Mouse (Mus musculus) embryonic facial prominence, embryonic 11.5 days (tissue): ENCODE data around the gene Rbm47. TPM values are rescaled to one million over a fixed set of nuclear protein-coding genes. Genes with fewer than 3 reads are reported as not detected.
A peak's percentile ranks its signal among the peaks of the same experiment; 100 is the strongest.

ENCODE experiments used
- ATAC-seq: fragments of 200-750 bp; cut with Nextera tagmentation; replicated peaks from 2 replicates; pipeline ENCODE4 v1.8.0; 2017; ENCODE audit warnings: low read depth; ENCODE audit not compliant: insufficient number of reproducible peaks, low FRiP score, low TSS enrichment
- DNase-seq: peaks from one replicate; pipeline ENCODE4 v3.0.0-alpha.2; 2015; ENCODE audit warnings: low spot score
- H3K27ac ChIP-seq: fragments of 300-500 bp; sonication (generic); replicated peaks from 2 replicates; pipeline ENCODE4 v1.5.1; 2014; ENCODE audit warnings: mild to moderate bottlenecking, low read depth, low read length, control low read depth
- H3K27me3 ChIP-seq: fragments of 300-500 bp; sonication (generic); 2 replicates; pipeline ENCODE4 v1.6.1; 2014; ENCODE audit warnings: mild to moderate bottlenecking, low read length, moderate library complexity, mixed read lengths; ENCODE audit not compliant: control insufficient read depth, insufficient read depth
- H3K36me3 ChIP-seq: fragments of 300-500 bp; sonication (generic); replicated peaks from 2 replicates; pipeline ENCODE4 v1.6.1; 2014; ENCODE audit warnings: low read depth, mild to moderate bottlenecking, low read length, moderate library complexity, mixed read lengths; ENCODE audit not compliant: control insufficient read depth, insufficient read depth
- H3K4me1 ChIP-seq: fragments of 300-500 bp; sonication (generic); 2 replicates; pipeline ENCODE4 v1.6.1; 2014; ENCODE audit warnings: low read length, mixed read lengths; ENCODE audit not compliant: control insufficient read depth, insufficient read depth
- H3K4me2 ChIP-seq: fragments of 300-500 bp; sonication (generic); 2 replicates; pipeline ENCODE4 v1.6.1; 2014; ENCODE audit warnings: low read depth, mild to moderate bottlenecking, control low read depth, low read length, moderate library complexity
- H3K4me3 ChIP-seq: fragments of 300-500 bp; sonication (generic); 2 replicates; pipeline ENCODE4 v1.5.1; 2014; ENCODE audit warnings: low read depth, low read length, control low read depth
- H3K9ac ChIP-seq: fragments of 300-500 bp; sonication (generic); replicated peaks from 2 replicates; pipeline ENCODE4 v1.6.1; 2014; ENCODE audit warnings: mild to moderate bottlenecking, control low read depth, low read length
- H3K9me3 ChIP-seq: fragments of 300-500 bp; sonication (generic); replicated peaks from 2 replicates; pipeline ENCODE4 v1.6.1; 2016; ENCODE audit warnings: mild to moderate bottlenecking, low read length, inconsistent platforms, mixed read lengths; ENCODE audit not compliant: control insufficient read depth
- WGBS: fragments of 180-500 bp; shearing (Covaris S2); extraction: QIAGEN DNeasy Blood & Tissue Kit; methylation state at CpG from one replicate; pipeline ENCODE4 v1.1.7; 2014; 5-methylcytosine and 5-hydroxymethylcytosine counted together
- polyA plus RNA-seq: library from polyadenylated mRNA; unstranded; fragments of >200 nt; fragmentation: Nextera tagmentation; extraction: Ambion mirVana; gene quantifications from 2 replicates; pipeline ENCODE4 v1.2.1, GENCODE M21; 2014

Gene Rbm47
- polyA plus RNA-seq, 1 experiment from 2014 or later = 2.9 TPM

DNA sequence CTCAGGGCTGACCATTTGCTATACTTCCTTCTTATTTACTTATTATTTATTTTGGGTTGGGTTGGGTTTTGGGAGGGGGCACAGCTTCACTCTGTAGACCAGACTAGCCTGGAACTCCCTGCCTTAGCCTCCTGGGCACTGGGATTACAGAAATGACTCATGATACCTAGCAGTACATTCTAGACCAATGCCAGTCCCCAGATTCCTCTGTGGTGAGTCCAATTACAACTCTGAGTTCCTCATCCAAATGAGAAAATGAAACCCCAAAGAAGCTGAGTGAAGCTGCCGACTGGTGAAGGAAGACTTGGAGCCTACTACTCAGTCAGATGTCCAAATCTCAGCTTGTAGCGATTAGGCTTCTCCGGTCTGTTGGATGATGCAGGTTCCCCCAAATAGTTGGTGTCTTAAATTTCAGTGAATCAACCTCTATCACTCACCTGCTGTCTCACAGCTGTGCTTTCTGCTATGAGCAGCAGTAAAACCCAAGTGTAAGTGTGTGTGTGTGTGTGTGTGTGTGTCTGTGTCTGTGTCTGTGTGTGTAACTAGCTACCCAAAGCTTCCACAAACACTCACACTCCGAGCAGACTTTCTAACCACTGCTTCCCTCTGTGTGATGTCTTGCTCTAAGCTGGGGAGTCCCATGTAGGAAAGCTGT is 84.5 kb downstream of the Rbm47 start:
- H3K4me3 ChIP-seq = no peak overlapping the region
- no peak overlapping the region for H3K4me2 ChIP-seq
- H3K9me3 ChIP-seq = no peaks in the 10 kb centered on the region
- H3K27me3 ChIP-seq = no peaks in the 10 kb centered on the region
- ATAC-seq (no peak), DNase-seq (no peak)
- no peak overlapping the region for H3K27ac ChIP-seq
- H3K36me3 ChIP-seq = no peaks in the 10 kb centered on the region
- H3K9ac ChIP-seq = no peak overlapping the region
- 81% methylated on average over 4 of the region's 4 CpGs for WGBS
- H3K4me1 ChIP-seq = no peaks in the 10 kb centered on the region

DNA sequence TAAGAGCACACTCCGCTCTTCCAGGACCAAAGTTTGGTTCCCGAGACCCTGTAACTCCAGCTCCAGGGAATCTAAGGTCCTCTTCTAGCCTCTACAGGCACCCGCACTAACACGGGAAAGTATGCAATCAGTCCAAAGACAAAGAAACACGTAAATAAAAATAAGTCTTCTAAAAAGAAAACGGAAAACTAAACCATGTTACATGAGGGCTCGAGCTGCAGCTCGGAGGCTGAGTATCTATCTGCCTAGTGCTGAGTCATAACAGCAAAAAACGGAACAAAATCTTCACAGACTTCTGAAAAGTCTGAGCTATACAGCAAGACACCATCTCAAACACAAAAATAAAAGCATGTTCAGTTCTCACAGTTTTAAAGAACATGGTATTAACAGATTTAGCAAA is 86.0 kb downstream of the Rbm47 start:
- Histone ChIP-seq H3K9me3 (no peaks in the 10 kb centered on the region), H3K4me3 (no peak overlapping the region), H3K36me3 (no peaks in the 10 kb centered on the region), H3K4me2 (no peak overlapping the region), H3K27me3 (no peaks in the 10 kb centered on the region), H3K27ac (no peak overlapping the region), H3K4me1 (no peaks in the 10 kb centered on the region), H3K9ac (no peak overlapping the region)
- WGBS = 90% methylated on average over 9 of the region's 9 CpGs
- no peak for ATAC-seq
- no peak for DNase-seq

DNA sequence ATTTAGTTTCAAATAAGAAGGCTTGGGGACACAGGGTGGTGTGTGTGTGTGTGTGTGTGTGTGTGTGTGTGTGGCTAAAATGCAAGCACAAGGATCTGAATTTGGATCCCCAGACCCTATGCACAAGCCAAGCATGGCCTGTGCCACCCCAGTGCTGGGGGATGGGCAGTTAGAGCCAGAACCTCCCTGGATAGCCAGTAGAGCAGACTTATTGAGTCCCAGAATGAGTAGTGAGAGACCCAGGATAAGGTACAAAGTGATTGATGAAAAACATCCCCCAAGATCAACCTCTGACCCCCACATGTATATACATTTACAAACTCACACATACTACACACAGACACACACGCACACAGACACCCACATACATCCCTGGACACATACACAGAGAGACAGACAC is 86.6 kb downstream of the Rbm47 start:
- H3K4me3 ChIP-seq = no peak overlapping the region
- DNase-seq (no peak), ATAC-seq (no peak)
- H3K4me2 ChIP-seq = no peak overlapping the region
- no peaks in the 10 kb centered on the region for H3K4me1 ChIP-seq
- H3K9me3 ChIP-seq = no peaks in the 10 kb centered on the region
- no peaks in the 10 kb centered on the region for H3K36me3 ChIP-seq
- H3K9ac ChIP-seq = no peak overlapping the region
- H3K27me3 ChIP-seq = no peaks in the 10 kb centered on the region
- H3K27ac ChIP-seq = no peak overlapping the region
- 90% methylated on average over 1 of the region's 1 CpGs for WGBS

DNA sequence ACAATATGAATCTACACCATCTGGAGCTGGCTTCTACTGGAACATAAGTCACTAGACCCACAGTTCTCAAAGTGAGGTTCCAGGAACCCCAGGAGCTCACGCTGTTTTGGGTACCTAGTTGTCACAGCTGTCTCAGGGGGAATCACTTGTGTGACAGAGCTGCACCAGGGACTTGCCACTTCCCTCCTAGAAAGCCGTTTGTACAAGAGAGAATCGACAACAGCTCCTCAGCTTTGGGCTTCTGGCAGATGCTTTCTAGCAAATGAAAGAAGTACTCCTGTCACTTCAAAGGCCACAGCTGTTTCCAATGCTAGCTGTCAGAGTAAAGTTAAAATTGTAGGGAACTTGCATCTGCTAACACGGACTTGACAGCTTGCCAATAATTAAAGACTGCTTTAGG is 87.4 kb downstream of the Rbm47 start:
- no peaks in the 10 kb centered on the region for H3K36me3 ChIP-seq
- no peak for ATAC-seq

DNA sequence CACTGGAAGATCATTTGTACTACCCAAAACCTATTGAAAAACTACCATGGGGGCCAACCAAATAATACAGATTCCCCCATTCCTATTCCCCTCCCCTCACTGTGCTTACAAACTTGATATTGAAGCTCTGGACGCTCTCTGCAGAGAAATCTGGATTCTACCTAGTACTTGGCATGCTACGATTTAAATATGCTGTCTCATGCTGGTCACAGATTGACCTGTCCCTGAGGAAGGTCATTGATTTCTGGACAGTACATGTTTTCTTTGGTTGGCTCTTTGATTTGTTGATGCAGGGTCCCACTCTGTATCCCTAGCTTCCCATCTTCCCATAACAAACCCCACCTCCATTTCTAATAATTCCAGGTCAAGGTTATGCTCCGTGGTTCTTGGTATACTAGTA is 88.4 kb downstream of the Rbm47 start:
- no peaks in the 10 kb centered on the region for H3K27me3 ChIP-seq
- H3K4me2 ChIP-seq = no peak overlapping the region
- no peak overlapping the region for H3K27ac ChIP-seq
- no peaks in the 10 kb centered on the region for H3K4me1 ChIP-seq
- ATAC-seq (no peak), DNase-seq (no peak)
- H3K4me3 ChIP-seq = no peak overlapping the region
- no peak overlapping the region for H3K9ac ChIP-seq
- H3K36me3 ChIP-seq = no peaks in the 10 kb centered on the region
- WGBS = 90% methylated on average over 3 of the region's 3 CpGs
- H3K9me3 ChIP-seq = no peaks in the 10 kb centered on the region

More for the DNA sequence above, 87.4 kb downstream of the Rbm47 start:
- H3K4me3 ChIP-seq = no peak overlapping the region
- H3K4me1 ChIP-seq = no peaks in the 10 kb centered on the region
- H3K27me3 ChIP-seq = no peaks in the 10 kb centered on the region
- H3K4me2 ChIP-seq = no peak overlapping the region
- no peak overlapping the region for H3K9ac ChIP-seq
- 40% methylated on average over 4 of the region's 4 CpGs for WGBS
- no peaks in the 10 kb centered on the region for H3K9me3 ChIP-seq
- no peak overlapping the region for H3K27ac ChIP-seq
- peak; percentile 58 for DNase-seq

DNA sequence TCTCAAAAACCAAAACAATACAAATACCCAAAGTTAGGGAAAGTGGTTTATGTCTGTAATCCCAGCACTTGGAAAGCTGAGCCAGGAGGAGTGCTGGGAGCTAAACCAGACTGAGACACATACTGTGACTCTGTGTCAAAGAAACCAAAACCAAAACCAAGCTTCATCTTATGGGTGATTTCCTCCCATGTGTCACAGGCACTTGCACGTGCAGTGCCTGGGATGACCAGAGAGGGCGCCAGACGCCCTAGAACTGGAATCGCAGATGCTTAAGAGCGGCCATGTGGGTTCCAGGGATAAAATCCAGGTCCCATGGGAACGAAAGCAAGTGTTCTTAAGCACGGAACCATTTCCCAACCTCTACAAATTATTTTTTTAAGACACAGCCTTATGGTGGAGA is 89.6 kb downstream of the Rbm47 start:
- no peak overlapping the region for H3K4me3 ChIP-seq
- no peaks in the 10 kb centered on the region for H3K4me1 ChIP-seq
- no peak overlapping the region for H3K27ac ChIP-seq
- H3K4me2 ChIP-seq = no peak overlapping the region
- no peak overlapping the region for H3K9ac ChIP-seq
- DNase-seq (peak; percentile 66), ATAC-seq (no peak)
- WGBS = 35% methylated on average over 7 of the region's 7 CpGs
- H3K9me3 ChIP-seq = no peaks in the 10 kb centered on the region
- H3K36me3 ChIP-seq = no peaks in the 10 kb centered on the region
- H3K27me3 ChIP-seq = no peaks in the 10 kb centered on the region

DNA sequence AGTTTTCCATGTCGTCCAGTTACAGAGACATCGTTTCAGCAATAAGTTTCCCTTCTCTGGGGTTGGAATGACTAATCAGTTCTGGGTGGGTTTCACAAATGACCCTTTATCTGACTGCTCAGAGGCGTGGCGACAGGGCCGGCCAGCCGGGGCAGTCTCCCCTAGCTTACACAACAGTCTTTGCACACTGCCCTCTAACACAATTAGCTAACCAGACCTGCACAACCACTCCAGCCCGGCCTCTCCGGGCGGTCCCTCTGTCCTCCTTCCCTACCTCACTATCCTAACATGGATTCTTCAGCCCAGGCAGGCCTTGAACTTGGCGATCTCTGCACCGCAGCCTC is 90.7 kb downstream of the Rbm47 start:
- no peaks in the 10 kb centered on the region for H3K9me3 ChIP-seq
- no peaks in the 10 kb centered on the region for H3K27me3 ChIP-seq
- no peak overlapping the region for H3K9ac ChIP-seq
- no peak overlapping the region for H3K27ac ChIP-seq
- ATAC-seq (0 out of 2 replicates have a peak, but pooled peaks have one; percentile 3), DNase-seq (no peak)
- no peaks in the 10 kb centered on the region for H3K4me1 ChIP-seq
- no peak overlapping the region for H3K4me2 ChIP-seq
- H3K36me3 ChIP-seq = no peaks in the 10 kb centered on the region
- H3K4me3 ChIP-seq = no peak overlapping the region
- 41% methylated on average over 11 of the region's 11 CpGs for WGBS

DNA sequence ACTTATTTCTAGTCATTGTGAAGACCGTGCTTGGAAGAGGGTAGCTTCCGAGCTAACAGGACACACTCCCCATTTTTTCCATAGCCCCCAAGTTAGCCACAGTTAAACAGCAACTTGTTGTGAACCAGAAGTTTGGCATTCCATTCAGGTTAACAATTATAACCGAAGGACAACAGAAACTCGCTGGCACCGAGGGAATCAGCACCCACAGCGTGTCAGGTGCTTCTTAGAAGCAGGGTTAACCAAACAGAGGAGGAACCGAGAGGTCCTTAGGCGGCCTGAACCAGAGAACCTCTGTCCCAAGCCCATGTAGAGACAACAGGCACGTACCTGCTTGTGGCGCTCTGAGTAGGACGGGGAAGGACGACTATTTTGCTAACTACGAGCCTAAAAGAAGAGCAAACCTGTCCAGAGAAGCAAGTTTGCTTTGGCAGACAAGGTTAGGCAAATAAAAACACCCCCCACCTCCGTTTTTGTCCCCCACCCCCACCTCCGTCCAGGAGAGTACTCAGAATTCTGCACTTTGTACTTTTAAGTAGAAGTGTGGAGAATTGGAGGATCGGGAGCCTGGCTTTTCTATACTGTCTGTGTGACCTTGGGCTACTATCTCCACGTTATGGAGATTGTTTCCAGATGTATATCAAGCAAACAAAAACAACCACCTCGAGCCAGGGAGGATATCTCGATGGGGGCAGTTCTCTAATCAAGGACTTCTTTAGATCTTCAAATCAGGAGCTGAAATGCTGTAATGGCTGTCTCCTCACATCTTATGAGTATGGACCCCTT is 91.3 kb downstream of the Rbm47 start:
- no peak overlapping the region for H3K4me2 ChIP-seq
- no peak for ATAC-seq
- WGBS = 51% methylated on average over 19 of the region's 19 CpGs

More for the DNA sequence above, 91.3 kb downstream of the Rbm47 start:
- Histone ChIP-seq H3K9me3 (no peaks in the 10 kb centered on the region), H3K9ac (no peak overlapping the region), H3K4me3 (no peak overlapping the region), H3K27ac (no peak overlapping the region), H3K36me3 (no peaks in the 10 kb centered on the region), H3K4me1 (no peaks in the 10 kb centered on the region), H3K27me3 (no peaks in the 10 kb centered on the region)
- peak; percentile 29 for DNase-seq
